Mouse (Mus musculus) spleen, adult 10 weeks (tissue): Measurements from ENCODE around the gene Gm29582. TPM values are rescaled to one million over a fixed set of nuclear protein-coding genes. Genes with fewer than 3 reads are reported as not detected.

Experiments
- polyA plus RNA-seq: library from polyadenylated mRNA; stranded (reverse); fragments of 350-450 nt; fragmentation: Illumina TruSeq; extraction: RNeasy Lipid Tissue Mini Kit (QIAGEN cat#74804); gene quantifications from one replicate; pipeline ENCODE4 v1.2.3, GENCODE M21; 2015; ENCODE audit warnings: low replicate concordance; ENCODE audit not compliant: insufficient read depth

Gene Gm29582
- not detected for polyA plus RNA-seq

GRCm38 (mm10) chrY:30738461-30738860, at the start of gene Gm29582:
TSS of gene Gm29582 (minus strand) at chrY:30738561.

